ENCODE assay signal across 9 mouse cellular contexts in the genomic region with DNA sequence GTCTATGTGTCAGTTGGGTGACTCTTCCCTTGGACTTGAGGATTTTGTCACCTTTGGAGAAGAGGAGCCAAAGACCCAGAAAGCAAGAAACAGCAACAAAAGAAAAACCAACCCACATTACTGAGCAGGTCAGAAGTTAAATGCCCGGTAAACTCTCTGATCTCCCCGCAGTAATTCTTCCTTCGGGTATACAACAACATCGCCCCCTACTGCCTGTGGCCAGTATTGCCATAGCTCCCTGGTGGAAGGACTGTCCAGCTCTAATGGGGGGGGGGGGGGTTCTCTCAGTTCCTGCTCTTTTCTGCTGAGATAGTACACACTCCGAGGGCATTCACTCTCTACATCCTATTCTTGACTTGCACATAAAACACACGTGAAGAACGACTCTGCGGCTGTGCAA. TPM values are rescaled to one million over a fixed set of nuclear protein-coding genes. Genes with fewer than 3 reads are reported as not detected.
DNase-seq lines count a peak whose midpoint lies in the region; ATAC-seq and TF ChIP-seq lines count a peak whose summit lies in the region.
"Had no signal": no experiment of that assay in that cellular context is flagged by ENCODE, and none has a peak within 500 bp of the region (broad histone marks: within the 10 kb centered on the region; RNA-seq: fewer than 3 reads in every experiment).

No protein-coding gene starts in this region.

- peak; percentile 65 for TF ChIP-seq CTCF in left cerebral cortex, adult 2 months (IDR thresholded peaks at IDR 0.05)

- intact Hi-C loops in left cerebral cortex, adult 2 months (cut with DNase I), result loop anchor here (1.0 kb wide), 1 partner anchor 146 kb away; no protein-coding TSS in a partner anchor

- H3K9me3 ChIP-seq in forebrain, embryonic 10.5 days, result peaks cover 5% of the 10 kb centered on the region; the same call in 1 of the 2 replicates
- H3K9me3 ChIP-seq in forebrain, embryonic 12.5 days, result no peaks in the 10 kb centered on the region

- ATAC-seq in forebrain, embryonic 12.5 days (ENCODE audit: low FRiP score), result no peak

- H3K4me1 ChIP-seq in forebrain, embryonic 10.5 days, result peaks cover 14% of the 10 kb centered on the region
- H3K4me1 ChIP-seq in forebrain, embryonic 12.5 days, result peaks cover 4% of the 10 kb centered on the region; the same call in 1 of the 2 replicates
- H3K4me1 ChIP-seq: limb, embryonic 12.5 days had no signal

- H3K4me3 ChIP-seq in forebrain, embryonic 10.5 days, result no peak overlapping the region
- no peak overlapping the region for H3K4me3 ChIP-seq in forebrain, embryonic 12.5 days (replicated peaks)
- H3K4me3 ChIP-seq in left cerebral cortex, adult 2 months, result no peak overlapping the region
- H3K4me3 ChIP-seq: limb, embryonic 12.5 days had no signal

- H3K4me2 ChIP-seq in forebrain, embryonic 12.5 days, result no peak overlapping the region

- DNase-seq in forebrain, embryonic 10.5 days (ENCODE audit: extremely low spot score, low spot score), result peak; percentile 39
- DNase-seq in left cerebral cortex, adult 2 months (ENCODE audit: extremely low spot score in 1 of 2, low spot score in 2 of 2), result peak; percentile 35 to 68
- DNase-seq in left cerebral cortex, adult 11 months (ENCODE audit: low spot score), result no peak
- DNase-seq in R1 (ENCODE audit: low read depth, low spot score), result peak; percentile 68
- peak; percentile 51 for DNase-seq in induced T-regulatory cell, adult 2 months (ENCODE audit: low read depth)
- peak; percentile 74 for DNase-seq in retina, postnatal 1 day
- DNase-seq in Muller cell, postnatal 12 days (ENCODE audit: inconsistent ontology term), result no peak

- no peak overlapping the region for H3K27ac ChIP-seq in forebrain, embryonic 10.5 days
- no peak overlapping the region for H3K27ac ChIP-seq in forebrain, embryonic 12.5 days
- H3K27ac ChIP-seq in left cerebral cortex, adult 2 months, result no peak overlapping the region
- H3K27ac ChIP-seq: limb, embryonic 12.5 days had no signal

- H3K27me3 ChIP-seq in forebrain, embryonic 10.5 days (ENCODE audit: poor library complexity, severe bottlenecking), result peaks cover 80% of the 10 kb centered on the region
- peaks cover 66% of the 10 kb centered on the region for H3K27me3 ChIP-seq in forebrain, embryonic 12.5 days

- H3K9ac ChIP-seq in forebrain, embryonic 12.5 days, result no peak overlapping the region
- H3K9ac ChIP-seq: limb, embryonic 12.5 days had no signal

- WGBS in forebrain, embryonic 10.5 days, result 35% methylated on average over 8 of the region's 8 CpGs
- 21% methylated on average over 8 of the region's 8 CpGs for WGBS in forebrain, embryonic 12.5 days

- no peaks in the 10 kb centered on the region for H3K36me3 ChIP-seq in forebrain, embryonic 10.5 days (replicated peaks)
- H3K36me3 ChIP-seq in forebrain, embryonic 12.5 days (replicated peaks), result no peaks in the 10 kb centered on the region
- H3K36me3 ChIP-seq: limb, embryonic 12.5 days had no signal

RNA-seq across cellular contexts. Expression of a gene that starts 30.0 kb away (rescaled TPM):
- polyA plus RNA-seq in forebrain, embryonic 10.5 days (2016; fragmentation: Nextera tagmentation; extraction: Ambion mirVana), result not detected in 2 replicates
- 0.14 TPM in 2 replicates for polyA plus RNA-seq in forebrain, embryonic 12.5 days (2016; fragmentation: Nextera tagmentation; extraction: Ambion mirVana)
- total RNA-seq in left cerebral cortex, adult 2 months (2021), result not detected
- polyA plus RNA-seq: limb, embryonic 12.5 days had no signal

Comparison
In these comparisons a context has a peak if more than half of its experiments do, and no peak if none do; other contexts are left out.
1. DNase-seq: peak in forebrain, embryonic 10.5 days (single experiment), left cerebral cortex, adult 2 months (2 of 2), R1 (single experiment), induced T-regulatory cell, adult 2 months (single experiment) and retina, postnatal 1 day (single experiment); none in left cerebral cortex, adult 11 months (single experiment) and Muller cell, postnatal 12 days (single experiment).